Mouse (Mus musculus) liver, embryonic 16.5 days (tissue): ENCODE data around the gene Slc16a6. TPM values are rescaled to one million over a fixed set of nuclear protein-coding genes. Genes with fewer than 3 reads are reported as not detected.
A peak's percentile ranks its signal among the peaks of the same experiment; 100 is the strongest.

Source experiments
- ATAC-seq: fragments of 200-750 bp; cut with Nextera tagmentation; 2 replicates; pipeline ENCODE4 v1.8.0; 2017; ENCODE audit warnings: low read depth, mild to moderate bottlenecking, moderate number of reproducible peaks, moderate library complexity
- H3K27ac ChIP-seq: fragments of 300-500 bp; sonication (generic); 2 replicates; pipeline ENCODE4 v1.5.1; 2014; ENCODE audit warnings: mild to moderate bottlenecking, low read length
- H3K27me3 ChIP-seq: fragments of 300-500 bp; sonication (generic); 2 replicates; pipeline ENCODE4 v1.6.1; 2014; ENCODE audit warnings: low read depth, low read length, mixed read lengths; ENCODE audit not compliant: control insufficient read depth, insufficient read depth
- H3K36me3 ChIP-seq: fragments of 300-500 bp; sonication (generic); 2 replicates; pipeline ENCODE4 v1.6.1; 2014; ENCODE audit warnings: mild to moderate bottlenecking; ENCODE audit not compliant: control insufficient read depth, insufficient read depth
- H3K4me1 ChIP-seq: fragments of 300-500 bp; sonication (generic); 2 replicates; pipeline ENCODE4 v1.6.1; 2014; ENCODE audit warnings: low read depth, low read length, mixed read lengths; ENCODE audit not compliant: control insufficient read depth
- H3K4me2 ChIP-seq: fragments of 300-500 bp; sonication (generic); 2 replicates; pipeline ENCODE4 v1.6.1; 2014; ENCODE audit warnings: low read depth, low read length, mixed read lengths
- H3K4me3 ChIP-seq: fragments of 300-500 bp; sonication (generic); 2 replicates; pipeline ENCODE4 v1.5.1; 2014; ENCODE audit warnings: low read depth, mild to moderate bottlenecking, low read length
- H3K9ac ChIP-seq: fragments of 300-500 bp; sonication (generic); 2 replicates; pipeline ENCODE4 v1.6.1; 2014; ENCODE audit warnings: low read depth, low read length
- H3K9me3 ChIP-seq: fragments of 300-500 bp; sonication (generic); replicated peaks from 2 replicates; pipeline ENCODE4 v1.6.1; 2016; ENCODE audit warnings: low read length; ENCODE audit not compliant: control insufficient read depth
- WGBS: fragments of 180-500 bp; shearing (Covaris S2); extraction: QIAGEN DNeasy Blood & Tissue Kit; methylation state at CpG from one replicate; pipeline ENCODE4 v1.1.7; 2014; ENCODE audit not compliant: insufficient replicate concordance; 5-methylcytosine and 5-hydroxymethylcytosine counted together
- polyA plus RNA-seq: library from polyadenylated mRNA; unstranded; fragments of >200 nt; fragmentation: Nextera tagmentation; extraction: Ambion mirVana; gene quantifications from 2 replicates; pipeline ENCODE4 v1.2.1, GENCODE M21; 2015

The Slc16a6 gene
- polyA plus RNA-seq, 1 experiment from 2014 or later = 32.0 TPM

GRCm38 (mm10) chr11:109427353-109427752 lies 46.0 kb downstream of the Slc16a6 start:
- Histone ChIP-seq H3K9me3 (no peaks in the 10 kb centered on the region), H3K27me3 (no peaks in the 10 kb centered on the region), H3K27ac (no peak overlapping the region), H3K4me1 (peaks cover 22% of the 10 kb centered on the region), H3K36me3 (peaks cover 2% of the 10 kb centered on the region; the same call in 1 of the 2 replicates), H3K4me3 (no peak overlapping the region), H3K9ac (no peak overlapping the region), H3K4me2 (no peak overlapping the region)
- ATAC-seq = no peak
- 86% methylated on average over 5 of the region's 5 CpGs for WGBS

GRCm38 (mm10) chr11:109426272-109426586 lies 47.2 kb downstream of the Slc16a6 start:
- Histone ChIP-seq H3K9me3 (0 out of 2 replicates have a peak, but pooled peaks cover 2% of the 10 kb centered on the region), H3K4me1 (peaks cover 22% of the 10 kb centered on the region), H3K27ac (peak overlapping the region; percentile 90), H3K4me2 (peak overlapping the region; percentile 82), H3K4me3 (peak overlapping the region; percentile 81), H3K9ac (peak overlapping the region; percentile 74), H3K27me3 (no peaks in the 10 kb centered on the region), H3K36me3 (peaks cover 2% of the 10 kb centered on the region; the same call in 1 of the 2 replicates)
- no peak for ATAC-seq
- WGBS = 2% methylated on average over 11 of the region's 11 CpGs

DNA sequence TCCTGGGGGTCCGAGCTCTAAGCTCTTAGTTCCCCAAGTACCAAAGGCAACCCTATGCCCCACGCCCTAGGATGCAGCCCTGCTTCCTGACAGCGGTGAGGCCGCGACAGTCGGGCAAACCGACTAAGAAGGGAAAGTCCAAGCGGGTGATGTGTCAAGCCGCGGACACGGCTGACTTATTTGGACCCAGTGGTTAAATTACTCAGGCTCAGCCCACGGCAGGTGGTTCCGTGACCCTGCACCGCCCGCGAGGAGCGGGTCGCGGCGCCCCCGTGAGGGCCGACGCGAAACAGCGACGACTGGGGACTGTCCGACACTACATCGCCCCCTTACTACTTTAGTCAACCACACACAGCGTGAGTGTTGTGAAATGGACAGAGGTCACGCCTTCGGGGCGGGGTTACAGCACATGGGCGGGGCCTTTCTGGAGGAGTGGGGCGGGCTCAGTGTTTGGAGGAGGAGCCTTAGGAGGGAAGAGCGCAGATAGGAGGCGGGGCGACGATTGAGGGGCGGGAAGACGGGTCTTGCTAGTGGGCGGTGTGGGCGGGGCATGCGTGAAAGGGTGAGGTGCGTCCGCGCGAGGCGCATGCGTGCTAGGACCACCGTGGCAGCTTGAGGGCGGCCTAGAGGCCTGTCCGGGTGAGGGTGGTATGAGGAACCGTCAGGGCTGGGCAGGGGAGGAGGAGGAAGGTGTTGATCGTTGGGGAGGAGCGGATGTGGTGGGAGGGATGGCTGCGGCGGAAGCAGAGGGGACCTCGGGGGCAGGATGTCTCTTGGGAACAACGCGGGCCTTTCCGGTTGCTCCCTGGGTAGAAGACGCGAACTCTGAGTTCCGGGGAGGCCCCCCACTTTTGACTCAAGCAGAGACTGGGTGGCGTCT lies 47.8 kb downstream of the Slc16a6 start, which contains the start of gene Amz2:
Gene Amz2 (plus strand): TSS at position 555 of the 880 bp plus-strand sequence.
- H3K4me3 ChIP-seq = peak within 1 kb of the TSS; percentile 81
- H3K4me2 ChIP-seq = peak within 1 kb of the TSS; percentile 82
- H3K27me3 ChIP-seq = no peaks in the 10 kb centered on the region
- H3K4me1 ChIP-seq = peaks cover 22% of the 10 kb centered on the region
- peak; percentile 93 for ATAC-seq
- peak within 1 kb of the TSS; percentile 90 for H3K27ac ChIP-seq
- H3K36me3 ChIP-seq = peaks cover 2% of the 10 kb centered on the region; the same call in 1 of the 2 replicates
- H3K9me3 ChIP-seq = 0 out of 2 replicates have a peak, but pooled peaks cover 2% of the 10 kb centered on the region
- peak within 1 kb of the TSS; percentile 74 for H3K9ac ChIP-seq
- under 1% methylated on average over 65 of the region's 65 CpGs for WGBS

GRCm38 (mm10) chr11:109423294-109423693 lies 50.1 kb downstream of the Slc16a6 start:
- H3K9me3 ChIP-seq = 0 out of 2 replicates have a peak, but pooled peaks cover 2% of the 10 kb centered on the region
- no peaks in the 10 kb centered on the region for H3K27me3 ChIP-seq
- H3K36me3 ChIP-seq = no peaks in the 10 kb centered on the region
- peaks cover 22% of the 10 kb centered on the region for H3K4me1 ChIP-seq
- H3K4me3 ChIP-seq = no peak overlapping the region
- H3K9ac ChIP-seq = no peak overlapping the region
- no peak overlapping the region for H3K4me2 ChIP-seq
- WGBS = 40% methylated on average over 1 of the region's 1 CpGs
- H3K27ac ChIP-seq = peak overlapping the region; percentile 45
- no peak for ATAC-seq

GRCm38 (mm10) chr11:109422263-109422662 lies 51.1 kb downstream of the Slc16a6 start:
- Histone ChIP-seq H3K27me3 (no peaks in the 10 kb centered on the region), H3K9ac (no peak overlapping the region), H3K4me2 (no peak overlapping the region), H3K4me1 (peaks cover 22% of the 10 kb centered on the region), H3K4me3 (no peak overlapping the region), H3K27ac (no peak overlapping the region), H3K36me3 (no peaks in the 10 kb centered on the region), H3K9me3 (0 out of 2 replicates have a peak, but pooled peaks cover 2% of the 10 kb centered on the region)
- no peak for ATAC-seq
- 91% methylated on average over 4 of the region's 4 CpGs for WGBS

- Histone ChIP-seq H3K9ac (no peak overlapping the region), H3K4me2 (no peak overlapping the region), H3K27me3 (no peaks in the 10 kb centered on the region), H3K4me1 (peaks cover 15% of the 10 kb centered on the region), H3K4me3 (no peak overlapping the region), H3K36me3 (no peaks in the 10 kb centered on the region), H3K27ac (no peak overlapping the region), H3K9me3 (0 out of 2 replicates have a peak, but pooled peaks cover 2% of the 10 kb centered on the region)
- 64% methylated on average over 5 of the region's 5 CpGs for WGBS
- ATAC-seq = no peak
Observed at GRCm38 (mm10) chr11:109421205-109421604, 52.2 kb downstream of the Slc16a6 start.

DNA sequence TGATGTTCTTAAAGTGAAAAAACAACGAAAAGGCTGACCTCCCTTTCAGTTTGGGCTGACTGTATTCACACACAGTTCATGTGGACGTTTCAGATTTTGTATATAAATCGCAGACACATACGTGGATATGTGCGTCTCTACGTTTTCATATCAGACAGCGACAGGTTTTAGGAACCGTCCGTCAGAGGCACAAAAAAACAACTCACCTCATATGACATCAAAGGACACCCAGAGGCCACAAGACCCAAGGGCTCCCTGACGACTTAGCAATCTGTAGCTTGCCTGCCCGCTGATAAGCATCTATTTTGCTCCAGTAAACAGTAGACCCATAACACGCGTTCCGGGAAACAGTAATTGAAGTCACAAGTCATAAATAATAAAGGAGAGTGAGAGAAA lies 52.8 kb downstream of the Slc16a6 start:
- H3K36me3 ChIP-seq = no peaks in the 10 kb centered on the region
- peaks cover 15% of the 10 kb centered on the region for H3K4me1 ChIP-seq
- H3K9me3 ChIP-seq = 0 out of 2 replicates have a peak, but pooled peaks cover 2% of the 10 kb centered on the region
- no peak overlapping the region for H3K27ac ChIP-seq
- H3K9ac ChIP-seq = no peak overlapping the region
- H3K27me3 ChIP-seq = no peaks in the 10 kb centered on the region
- 46% methylated on average over 14 of the region's 14 CpGs for WGBS
- ATAC-seq = no peak
- H3K4me3 ChIP-seq = no peak overlapping the region
- H3K4me2 ChIP-seq = 0 out of 2 replicates have a peak overlapping the region, but pooled peaks have one; percentile 22

DNA sequence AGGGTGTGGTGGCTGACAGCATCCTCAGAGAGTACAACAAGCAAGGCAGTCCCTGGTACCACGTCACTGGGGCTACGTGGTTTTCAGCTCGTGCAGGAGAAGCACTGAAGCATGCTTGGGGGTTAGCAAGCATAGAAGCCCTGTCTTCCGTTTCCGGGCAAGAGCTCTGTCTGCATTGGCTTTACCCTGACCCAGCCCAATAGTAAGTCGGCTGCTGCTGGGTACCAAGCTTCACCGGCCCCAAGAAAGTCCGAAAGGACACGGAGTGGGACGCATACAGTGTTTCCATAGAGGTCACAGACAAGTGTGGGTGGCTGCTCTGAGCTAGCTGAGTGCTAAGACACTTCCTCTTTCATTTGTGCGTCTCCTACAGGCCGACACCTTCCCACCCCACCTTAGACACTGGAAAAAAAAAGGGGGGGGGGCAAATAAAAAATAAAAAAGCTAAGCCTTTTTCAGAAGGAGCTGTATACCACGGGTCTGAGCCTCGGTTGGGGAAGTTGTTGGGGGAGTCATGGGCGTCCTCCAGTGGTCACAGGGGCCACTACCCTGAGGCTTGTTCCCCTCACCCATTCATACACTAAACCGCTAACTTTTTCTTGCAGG lies 53.3 kb downstream of the Slc16a6 start:
- WGBS = 17% methylated on average over 16 of the region's 16 CpGs

More for the DNA sequence above, 53.3 kb downstream of the Slc16a6 start:
- Histone ChIP-seq H3K4me3 (no peak overlapping the region; the same call in 1 of the 2 replicates), H3K36me3 (no peaks in the 10 kb centered on the region), H3K27me3 (no peaks in the 10 kb centered on the region), H3K27ac (no peak overlapping the region), H3K9me3 (0 out of 2 replicates have a peak, but pooled peaks cover 2% of the 10 kb centered on the region), H3K4me1 (peaks cover 11% of the 10 kb centered on the region), H3K4me2 (0 out of 2 replicates have a peak overlapping the region, but pooled peaks have one; percentile 22), H3K9ac (no peak overlapping the region)
- ATAC-seq = no peak
